Mouse (Mus musculus) olfactory bulb, adult 2 months (tissue): Measurements from ENCODE around the gene P3h3.
"Not testable (repeated sequence)": the region's sequence is repeated elsewhere in the genome, so short reads cannot be mapped to it uniquely, and the experiment has no call there.

ENCODE experiments used
- CTCF ChIP-seq: fragments of 200-500 bp; IDR thresholded peaks from 2 replicates; pipeline ENCODE4 v1.5.1; 2012; ENCODE audit warnings: low read depth, mild to moderate bottlenecking, low read length, moderate library complexity; ENCODE audit not compliant: insufficient read depth
- POLR2A ChIP-seq: fragments of 200-500 bp; IDR thresholded peaks from 2 replicates; pipeline ENCODE4 v1.6.1; 2012; ENCODE audit warnings: mild to moderate bottlenecking, low read depth, low read length, moderate library complexity; ENCODE audit not compliant: insufficient read depth

GRCm38 (mm10) chr6:124802400-124802799 is 55.2 kb downstream of the P3h3 start:
- not testable (repeated sequence) for TF ChIP-seq CTCF, POLR2A
